Mouse (Mus musculus) midbrain, embryonic 16.5 days (tissue): ENCODE results near the gene Olfr557. TPM values are rescaled to one million over a fixed set of nuclear protein-coding genes. Genes with fewer than 3 reads are reported as not detected.

ENCODE experiments used
- ATAC-seq: fragments of 200-750 bp; cut with Nextera tagmentation; 2 replicates; pipeline ENCODE4 v1.8.0; 2017; ENCODE audit warnings: moderate TSS enrichment
- H3K27ac ChIP-seq: fragments of 300-500 bp; sonication (generic); 2 replicates; pipeline ENCODE4 v1.5.1; 2014; ENCODE audit warnings: mild to moderate bottlenecking, low read length, mixed read lengths
- H3K27me3 ChIP-seq: fragments of 300-500 bp; sonication (generic); 2 replicates; pipeline ENCODE4 v1.6.1; 2014; ENCODE audit warnings: low read depth, low read length, mixed read lengths; ENCODE audit not compliant: control insufficient read depth, insufficient read depth
- H3K36me3 ChIP-seq: fragments of 300-500 bp; sonication (generic); 2 replicates; pipeline ENCODE4 v1.6.1; 2014; ENCODE audit warnings: mild to moderate bottlenecking, low read length, moderate library complexity, mixed read lengths; ENCODE audit not compliant: control insufficient read depth, insufficient read depth
- H3K4me1 ChIP-seq: fragments of 300-500 bp; sonication (generic); 2 replicates; pipeline ENCODE4 v1.6.1; 2014; ENCODE audit warnings: mild to moderate bottlenecking, low read length, mixed read lengths; ENCODE audit not compliant: control insufficient read depth, insufficient read depth
- H3K4me2 ChIP-seq: fragments of 300-500 bp; sonication (generic); 2 replicates; pipeline ENCODE4 v1.6.1; 2014; ENCODE audit warnings: mild to moderate bottlenecking, low read length, mixed read lengths
- H3K4me3 ChIP-seq: fragments of 300-500 bp; sonication (generic); 2 replicates; pipeline ENCODE4 v1.5.1; 2014; ENCODE audit warnings: low read depth, mild to moderate bottlenecking, low read length, moderate library complexity, mixed read lengths
- H3K9ac ChIP-seq: fragments of 300-500 bp; sonication (generic); 2 replicates; pipeline ENCODE4 v1.6.1; 2014; ENCODE audit warnings: low read depth, low read length, mixed read lengths
- H3K9me3 ChIP-seq: fragments of 300-500 bp; sonication (generic); replicated peaks from 2 replicates; pipeline ENCODE4 v1.6.1; 2014; ENCODE audit warnings: mild to moderate bottlenecking, low read length, mixed read lengths; ENCODE audit not compliant: control insufficient read depth, poor library complexity, severe bottlenecking
- WGBS: fragments of 180-500 bp; shearing (Covaris S2); extraction: QIAGEN DNeasy Blood & Tissue Kit; methylation state at CpG from one replicate; pipeline ENCODE4 v1.1.7; 2014; 5-methylcytosine and 5-hydroxymethylcytosine counted together
- polyA plus RNA-seq: library from polyadenylated mRNA; unstranded; fragments of >200 nt; fragmentation: Nextera tagmentation; extraction: Ambion mirVana; gene quantifications from 2 replicates; pipeline ENCODE4 v1.2.1, GENCODE M21; 2015

Olfr557 gene
- not detected in 2 replicates for polyA plus RNA-seq

DNA sequence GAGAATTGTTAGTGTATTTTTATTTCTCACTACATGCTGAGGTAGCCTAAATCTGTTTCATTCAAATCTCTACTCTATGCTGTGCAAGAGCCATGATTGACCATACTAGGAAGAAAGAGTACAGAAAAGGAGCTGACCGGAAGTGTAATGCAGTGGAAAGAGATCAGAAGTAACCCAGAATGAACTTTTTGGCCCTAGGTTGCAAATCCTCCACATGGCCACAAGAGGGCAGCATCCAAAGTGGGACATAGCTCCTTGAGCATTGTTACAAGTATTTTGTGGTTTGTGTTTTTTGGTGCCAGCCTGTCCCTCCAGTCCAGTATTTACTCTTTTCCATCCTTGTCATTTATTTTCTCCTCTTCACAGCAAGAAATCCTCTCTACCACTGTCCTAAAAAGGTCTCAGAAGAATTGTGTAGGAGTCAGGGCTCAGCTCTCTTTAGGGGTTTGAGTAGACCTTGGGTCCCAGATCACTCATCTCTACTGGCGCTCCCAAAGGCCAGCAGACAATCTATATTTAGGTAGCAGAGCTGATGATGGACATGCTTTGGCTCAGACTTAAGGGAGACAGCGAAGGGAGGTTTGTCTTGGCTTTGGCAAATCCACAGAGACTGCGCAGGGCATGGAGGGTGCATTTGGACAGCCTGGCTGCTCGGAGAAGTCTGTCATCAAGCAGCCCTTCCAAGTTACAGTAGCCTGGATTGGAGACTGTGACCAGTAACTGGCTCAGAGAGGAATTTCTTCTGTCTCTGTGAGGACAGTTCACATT, at the start of gene Olfr557:
Olfr557 (plus strand) TSS at position 553 of the 768 bp plus-strand sequence.
- Histone ChIP-seq H3K27ac (no peak within 1 kb of the TSS), H3K4me1 (no peaks in the 10 kb centered on the region), H3K4me2 (no peak within 1 kb of the TSS), H3K9me3 (no peaks in the 10 kb centered on the region), H3K4me3 (no peak within 1 kb of the TSS), H3K36me3 (no peaks in the 10 kb centered on the region), H3K9ac (no peak within 1 kb of the TSS), H3K27me3 (no peaks in the 10 kb centered on the region)
- 79% methylated on average over 5 of the region's 5 CpGs for WGBS
- no peak for ATAC-seq

DNA sequence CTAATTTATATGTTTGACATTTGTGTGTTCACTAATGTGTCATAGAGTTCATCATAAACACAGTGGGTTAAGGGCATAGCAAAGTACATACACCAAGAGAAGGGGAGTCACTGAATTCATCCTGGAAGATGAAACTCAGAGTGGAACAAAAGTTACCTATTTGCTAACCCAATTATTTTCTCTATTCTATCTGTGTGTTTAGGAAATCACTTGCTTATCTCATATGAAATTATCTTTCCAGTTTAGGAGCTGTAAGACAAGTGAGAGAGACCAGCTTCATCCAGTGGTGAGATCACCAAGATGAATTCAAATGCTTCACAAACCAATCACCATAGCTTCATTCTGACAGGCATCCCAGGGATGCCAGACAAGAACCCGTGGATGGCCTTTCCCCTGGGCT, 37.2 kb upstream of the Olfr557 start, which contains the start of gene Olfr555:
Olfr555 (plus strand) TSS at position 301 of the 400 bp plus-strand sequence.
- H3K4me2 ChIP-seq = no peak within 1 kb of the TSS
- H3K4me3 ChIP-seq = no peak within 1 kb of the TSS
- H3K4me1 ChIP-seq = no peaks in the 10 kb centered on the region
- H3K36me3 ChIP-seq = no peaks in the 10 kb centered on the region
- H3K9ac ChIP-seq = no peak within 1 kb of the TSS
- no peaks in the 10 kb centered on the region for H3K27me3 ChIP-seq
- 79% methylated on average over 1 of the region's 1 CpGs for WGBS
- ATAC-seq = no peak
- no peaks in the 10 kb centered on the region for H3K9me3 ChIP-seq
- H3K27ac ChIP-seq = no peak within 1 kb of the TSS

DNA sequence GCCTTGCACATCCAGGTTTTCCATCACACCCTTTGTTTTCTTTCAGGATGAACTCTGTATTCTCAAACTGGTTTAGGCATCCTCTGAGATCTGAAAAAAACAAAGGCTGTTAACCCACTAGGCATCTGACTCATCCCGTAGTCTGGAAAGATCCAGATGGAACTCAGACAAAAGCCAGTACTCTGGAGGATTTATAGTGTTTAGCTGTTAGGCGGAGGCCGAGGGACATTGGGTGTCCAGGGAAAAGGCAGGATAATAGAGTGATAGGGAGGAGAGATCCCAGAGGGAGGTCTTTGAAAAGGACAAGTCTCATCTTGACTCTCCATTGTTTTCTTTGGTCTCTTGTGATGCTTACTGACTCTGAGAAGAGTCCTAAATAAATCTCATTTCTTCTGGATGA, 31.1 kb upstream of the Olfr557 start, which contains the start of gene Olfr556:
Olfr556 (plus strand) TSS at position 301 of the 400 bp plus-strand sequence.
- no peak within 1 kb of the TSS for H3K4me2 ChIP-seq
- no peaks in the 10 kb centered on the region for H3K36me3 ChIP-seq
- no peak within 1 kb of the TSS for H3K27ac ChIP-seq
- no peaks in the 10 kb centered on the region for H3K9me3 ChIP-seq
- ATAC-seq = no peak
- WGBS = 35% methylated on average over 3 of the region's 3 CpGs
- H3K4me1 ChIP-seq = no peaks in the 10 kb centered on the region
- no peak within 1 kb of the TSS for H3K9ac ChIP-seq
- no peak within 1 kb of the TSS for H3K4me3 ChIP-seq
- no peaks in the 10 kb centered on the region for H3K27me3 ChIP-seq

GRCm38 (mm10) chr7:102665378-102665777, 30.3 kb upstream of the Olfr557 start:
- no peaks in the 10 kb centered on the region for H3K4me1 ChIP-seq
- no peaks in the 10 kb centered on the region for H3K9me3 ChIP-seq
- no peak for ATAC-seq
- H3K27me3 ChIP-seq = no peaks in the 10 kb centered on the region
- 39% methylated on average over 2 of the region's 2 CpGs for WGBS
- no peak overlapping the region for H3K27ac ChIP-seq
- no peaks in the 10 kb centered on the region for H3K36me3 ChIP-seq
- no peak overlapping the region for H3K9ac ChIP-seq
- H3K4me3 ChIP-seq = no peak overlapping the region
- no peak overlapping the region for H3K4me2 ChIP-seq

GRCm38 (mm10) chr7:102676225-102676624, 19.5 kb upstream of the Olfr557 start:
- ATAC-seq = no peak
- WGBS = 82% methylated on average over 2 of the region's 2 CpGs

DNA sequence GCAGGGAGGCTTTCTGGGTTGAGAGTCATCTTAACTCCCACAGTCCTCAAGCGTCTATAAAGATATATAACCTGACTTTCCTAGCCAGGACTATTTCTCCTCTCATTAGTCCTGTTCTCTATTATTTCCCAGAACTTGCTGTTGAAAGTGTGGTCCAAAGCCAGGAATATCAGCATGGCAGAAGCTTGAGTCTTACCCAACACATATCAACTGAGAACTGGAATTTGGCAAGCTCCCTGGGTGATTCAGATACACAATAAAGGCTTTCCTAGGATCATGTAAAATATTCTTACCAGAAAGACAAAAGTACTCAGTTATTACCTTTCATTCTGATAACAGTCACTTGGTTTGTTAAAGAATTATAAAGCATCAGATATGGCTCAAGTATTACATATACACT, 13.8 kb upstream of the Olfr557 start:
- no peak overlapping the region for H3K27ac ChIP-seq
- H3K27me3 ChIP-seq = no peaks in the 10 kb centered on the region
- ATAC-seq = no peak
- no peak overlapping the region for H3K9ac ChIP-seq
- WGBS = 100% methylated on average over 1 of the region's 1 CpGs
- no peak overlapping the region for H3K4me3 ChIP-seq
- H3K4me2 ChIP-seq = no peak overlapping the region
- no peaks in the 10 kb centered on the region for H3K36me3 ChIP-seq
- H3K9me3 ChIP-seq = no peaks in the 10 kb centered on the region
- no peaks in the 10 kb centered on the region for H3K4me1 ChIP-seq

More at GRCm38 (mm10) chr7:102676225-102676624, 19.5 kb upstream of the Olfr557 start:
- Histone ChIP-seq H3K4me1 (no peaks in the 10 kb centered on the region), H3K27ac (no peak overlapping the region), H3K27me3 (no peaks in the 10 kb centered on the region), H3K4me2 (no peak overlapping the region), H3K36me3 (no peaks in the 10 kb centered on the region), H3K4me3 (no peak overlapping the region), H3K9me3 (no peaks in the 10 kb centered on the region), H3K9ac (no peak overlapping the region)

DNA sequence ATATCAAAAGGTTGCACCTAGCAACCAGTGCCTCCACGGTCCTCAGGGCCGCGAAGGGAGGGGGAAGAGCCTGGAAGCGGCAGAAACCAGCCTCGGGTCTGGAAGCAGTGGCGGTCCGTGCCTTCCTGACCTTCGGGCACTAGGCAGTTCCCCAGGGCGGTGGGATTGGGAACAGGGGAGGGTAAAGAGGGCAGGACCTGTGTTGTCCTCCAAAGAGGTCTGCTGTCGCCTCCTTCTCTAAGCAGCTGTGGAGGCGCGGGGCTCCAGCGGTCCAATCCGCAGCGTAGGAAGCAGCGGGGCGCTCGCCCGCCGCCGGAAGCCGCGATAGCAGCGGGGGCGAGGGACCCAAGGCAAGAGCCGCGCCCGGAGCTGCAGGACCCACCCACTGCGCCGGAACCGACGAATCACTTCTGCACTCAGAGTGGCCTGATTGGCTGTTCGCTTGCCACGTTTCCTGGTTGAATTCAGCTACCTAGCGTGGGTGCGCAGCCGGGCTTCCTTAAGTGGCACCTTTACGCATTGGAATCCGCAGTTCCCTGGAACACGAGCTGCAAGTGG, 8.7 kb upstream of the Olfr557 start, which contains the start of gene Trim68:
Trim68 (minus strand) TSS at position 384 of the 558 bp plus-strand sequence.
- Histone ChIP-seq H3K27ac (peak within 1 kb of the TSS; percentile 23; the same call in 1 of the 2 replicates), H3K27me3 (no peaks in the 10 kb centered on the region), H3K36me3 (no peaks in the 10 kb centered on the region), H3K9me3 (no peaks in the 10 kb centered on the region), H3K4me1 (no peaks in the 10 kb centered on the region), H3K4me2 (peak within 1 kb of the TSS; percentile 64), H3K9ac (peak within 1 kb of the TSS; percentile 64), H3K4me3 (peak within 1 kb of the TSS; percentile 49)
- ATAC-seq = peak; percentile 100
- WGBS = under 1% methylated on average over 38 of the region's 40 CpGs

- Histone ChIP-seq H3K4me1 (no peaks in the 10 kb centered on the region), H3K27ac (no peak overlapping the region), H3K4me3 (no peak overlapping the region), H3K4me2 (no peak overlapping the region), H3K9ac (no peak overlapping the region), H3K27me3 (no peaks in the 10 kb centered on the region), H3K9me3 (no peaks in the 10 kb centered on the region), H3K36me3 (no peaks in the 10 kb centered on the region)
- 89% methylated on average over 7 of the region's 7 CpGs for WGBS
- no peak for ATAC-seq
Measured at GRCm38 (mm10) chr7:102698461-102698860, 2.8 kb downstream of the Olfr557 start.

- ATAC-seq = no peak
- Histone ChIP-seq H3K4me2 (no peak within 1 kb of the TSS), H3K4me3 (no peak within 1 kb of the TSS), H3K9ac (no peak within 1 kb of the TSS), H3K36me3 (no peaks in the 10 kb centered on the region), H3K4me1 (no peaks in the 10 kb centered on the region), H3K27me3 (no peaks in the 10 kb centered on the region), H3K27ac (no peak within 1 kb of the TSS), H3K9me3 (no peaks in the 10 kb centered on the region)
Measured at GRCm38 (mm10) chr7:102701915-102702314, 6.2 kb downstream of the Olfr557 start, which contains the start of gene Olfr558. Gene Olfr558, plus strand, starts transcription at chr7:102702215.
